Mouse (Mus musculus) retina, adult 2 months (tissue): ENCODE data around the gene AI481877.

Source experiments
- DNase-seq: peaks from one replicate; pipeline ENCODE4 v3.0.0-alpha.2; 2012; ENCODE audit warnings: low read depth, low spot score

Gene AI481877

GRCm38 (mm10) chr4:59125053-59125452 lies 13.7 kb downstream of the AI481877 start:
- no peak for DNase-seq

- no peak for DNase-seq
Measured at GRCm38 (mm10) chr4:59123557-59123956, 15.2 kb downstream of the AI481877 start.

GRCm38 (mm10) chr4:59117644-59118495 lies 20.9 kb downstream of the AI481877 start:
- DNase-seq: no peak

GRCm38 (mm10) chr4:59108721-59109120 lies 30.1 kb downstream of the AI481877 start:
- DNase-seq: no peak

- no peak for DNase-seq
Measured at GRCm38 (mm10) chr4:59107886-59108285, 30.9 kb downstream of the AI481877 start.

GRCm38 (mm10) chr4:59106661-59107060 lies 32.1 kb downstream of the AI481877 start:
- DNase-seq: no peak

GRCm38 (mm10) chr4:59104166-59104565 lies 34.6 kb downstream of the AI481877 start:
- no peak for DNase-seq

GRCm38 (mm10) chr4:59096393-59096792 lies 42.4 kb downstream of the AI481877 start:
- peak; percentile 57 for DNase-seq

- no peak for DNase-seq
Measured at GRCm38 (mm10) chr4:59089391-59089790, 49.4 kb downstream of the AI481877 start.

GRCm38 (mm10) chr4:59083430-59083829 lies 55.4 kb downstream of the AI481877 start:
- DNase-seq: no peak

GRCm38 (mm10) chr4:59069276-59069675 lies 69.5 kb downstream of the AI481877 start:
- peak; percentile 72 for DNase-seq

- DNase-seq: no peak
Measured at GRCm38 (mm10) chr4:59062526-59062925, 76.3 kb downstream of the AI481877 start.

- no peak for DNase-seq
Measured at GRCm38 (mm10) chr4:59057929-59058328, 80.9 kb downstream of the AI481877 start.

GRCm38 (mm10) chr4:59051081-59051480 lies 87.7 kb downstream of the AI481877 start:
- no peak for DNase-seq

- DNase-seq: no peak
Measured at GRCm38 (mm10) chr4:59047222-59047621, 91.6 kb downstream of the AI481877 start.

- DNase-seq: no peak
Measured at GRCm38 (mm10) chr4:59043891-59044290, 94.9 kb downstream of the AI481877 start.

GRCm38 (mm10) chr4:59043074-59043473 lies 95.7 kb downstream of the AI481877 start:
- DNase-seq: no peak

- no peak for DNase-seq
Measured at GRCm38 (mm10) chr4:59040397-59041287, 98.1 kb downstream of the AI481877 start.

- DNase-seq: no peak
Measured at GRCm38 (mm10) chr4:59037525-59037924, 101.3 kb downstream of the AI481877 start.

- DNase-seq: peak; percentile 38
Measured at GRCm38 (mm10) chr4:59036490-59037127, 102.2 kb downstream of the AI481877 start.

GRCm38 (mm10) chr4:59035786-59036350 lies 102.9 kb downstream of the AI481877 start:
- no peak for DNase-seq
